Mouse (Mus musculus) heart, postnatal 0 days (tissue): Measurements from ENCODE around the gene Clip2.

Source experiments
- CTCF ChIP-seq: IDR thresholded peaks from 2 replicates; pipeline ENCODE4 v1.5.1; 2016; ENCODE audit warnings: antibody characterized with exemption, control low read depth, low read depth
- EP300 ChIP-seq: IDR thresholded peaks from 2 replicates; pipeline ENCODE4 v1.6.1; 2016; ENCODE audit warnings: antibody characterized with exemption, low read depth

- TF ChIP-seq CTCF (no peak), EP300 (no peak)
Observed at GRCm38 (mm10) chr5:134593093-134593492, 40.9 kb upstream of the Clip2 start.
